Mouse (Mus musculus): ENCODE results near the gene Fam71f2. TPM values are rescaled to one million over a fixed set of nuclear protein-coding genes. Genes with fewer than 3 reads are reported as not detected.
A peak's percentile ranks its signal among the peaks of the same experiment; 100 is the strongest.

Fam71f2 gene
- polyA plus RNA-seq, 1 experiment from 2014 or later = 0.29 TPM

- Histone ChIP-seq H3K4me1 (replicated peaks; ENCODE audit: insufficient read depth, low read length) (no peaks in the 10 kb centered on the region), H3K36me3 (ENCODE audit: insufficient read depth, low read length) (no peaks in the 10 kb centered on the region), H3K27me3 (ENCODE audit: insufficient read depth, low read length) (no peaks in the 10 kb centered on the region), H3K9me3 (replicated peaks; ENCODE audit: low read length) (no peaks in the 10 kb centered on the region), H3K4me2 (ENCODE audit: low read length) (no peak overlapping the region), H3K27ac (peak overlapping the region; percentile 44; the same call in 1 of the 2 replicates), H3K4me3 (replicated peaks; ENCODE audit: low read depth, low read length) (no peak overlapping the region), H3K9ac (ENCODE audit: low read depth, low read length) (no peak overlapping the region)
- no peak for TF ChIP-seq CTCF (IDR thresholded peaks at IDR 0.05; ENCODE audit: low read depth)
- peak; percentile 46; the same call in 1 of the 2 replicates for ATAC-seq (replicated peaks; ENCODE audit: low FRiP score, low read depth)
- 25% methylated on average over 6 of the region's 6 CpGs for WGBS
- DNase-seq (ENCODE audit: low spot score) = peak; percentile 45
Measured at GRCm38 (mm10) chr6:29287481-29287880, 8.1 kb downstream of the Fam71f2 start.

- Histone ChIP-seq H3K9me3 (replicated peaks; ENCODE audit: low read length) (no peaks in the 10 kb centered on the region), H3K9ac (ENCODE audit: low read depth, low read length) (no peak overlapping the region), H3K36me3 (ENCODE audit: insufficient read depth, low read length) (no peaks in the 10 kb centered on the region), H3K27me3 (ENCODE audit: insufficient read depth, low read length) (no peaks in the 10 kb centered on the region), H3K4me3 (replicated peaks; ENCODE audit: low read depth, low read length) (no peak overlapping the region), H3K27ac (peak overlapping the region; percentile 44; the same call in 1 of the 2 replicates), H3K4me2 (ENCODE audit: low read length) (no peak overlapping the region), H3K4me1 (replicated peaks; ENCODE audit: insufficient read depth, low read length) (no peaks in the 10 kb centered on the region)
- no peak for TF ChIP-seq CTCF (IDR thresholded peaks at IDR 0.05; ENCODE audit: low read depth)
- 35% methylated on average over 5 of the region's 5 CpGs for WGBS
- peak; percentile 75 for DNase-seq (ENCODE audit: low spot score)
- ATAC-seq (replicated peaks; ENCODE audit: low FRiP score, low read depth) = no peak; the same call in 1 of the 2 replicates
Measured at GRCm38 (mm10) chr6:29287944-29288343, 8.6 kb downstream of the Fam71f2 start.

GRCm38 (mm10) chr6:29288651-29289050 lies 9.3 kb downstream of the Fam71f2 start:
- no peak overlapping the region for H3K4me2 ChIP-seq (ENCODE audit: low read length)
- no peak overlapping the region for H3K9ac ChIP-seq (ENCODE audit: low read depth, low read length)
- WGBS = 60% methylated on average over 6 of the region's 6 CpGs
- no peaks in the 10 kb centered on the region for H3K4me1 ChIP-seq (replicated peaks; ENCODE audit: insufficient read depth, low read length)
- H3K27ac ChIP-seq = no peak overlapping the region
- no peaks in the 10 kb centered on the region for H3K27me3 ChIP-seq (ENCODE audit: insufficient read depth, low read length)
- no peaks in the 10 kb centered on the region for H3K9me3 ChIP-seq (replicated peaks; ENCODE audit: low read length)
- no peak for TF ChIP-seq CTCF (IDR thresholded peaks at IDR 0.05; ENCODE audit: low read depth)
- ATAC-seq (replicated peaks; ENCODE audit: low FRiP score, low read depth) = no peak
- DNase-seq (ENCODE audit: low spot score) = no peak
- H3K4me3 ChIP-seq (replicated peaks; ENCODE audit: low read depth, low read length) = no peak overlapping the region
- H3K36me3 ChIP-seq (ENCODE audit: insufficient read depth, low read length) = no peaks in the 10 kb centered on the region

GRCm38 (mm10) chr6:29299112-29299511 lies 19.7 kb downstream of the Fam71f2 start:
- TF ChIP-seq CTCF (IDR thresholded peaks at IDR 0.05; ENCODE audit: low read depth) = no peak
- DNase-seq (ENCODE audit: low spot score) (no peak), ATAC-seq (replicated peaks; ENCODE audit: low FRiP score, low read depth) (no peak)
- Histone ChIP-seq H3K9ac (ENCODE audit: low read depth, low read length) (no peak overlapping the region), H3K4me1 (replicated peaks; ENCODE audit: insufficient read depth, low read length) (no peaks in the 10 kb centered on the region), H3K9me3 (replicated peaks; ENCODE audit: low read length) (no peaks in the 10 kb centered on the region), H3K27ac (no peak overlapping the region), H3K4me2 (ENCODE audit: low read length) (no peak overlapping the region), H3K27me3 (ENCODE audit: insufficient read depth, low read length) (no peaks in the 10 kb centered on the region), H3K4me3 (replicated peaks; ENCODE audit: low read depth, low read length) (no peak overlapping the region), H3K36me3 (ENCODE audit: insufficient read depth, low read length) (no peaks in the 10 kb centered on the region)
- WGBS = 57% methylated on average over 2 of the region's 2 CpGs

GRCm38 (mm10) chr6:29303251-29303650 lies 23.9 kb downstream of the Fam71f2 start:
- H3K4me3 ChIP-seq (replicated peaks; ENCODE audit: low read depth, low read length) = no peak overlapping the region
- no peak overlapping the region for H3K9ac ChIP-seq (ENCODE audit: low read depth, low read length)
- H3K36me3 ChIP-seq (ENCODE audit: insufficient read depth, low read length) = no peaks in the 10 kb centered on the region
- H3K4me2 ChIP-seq (ENCODE audit: low read length) = no peak overlapping the region
- no peaks in the 10 kb centered on the region for H3K4me1 ChIP-seq (replicated peaks; ENCODE audit: insufficient read depth, low read length)
- DNase-seq (ENCODE audit: low spot score) (no peak), ATAC-seq (replicated peaks; ENCODE audit: low FRiP score, low read depth) (no peak)
- H3K27ac ChIP-seq = no peak overlapping the region
- H3K9me3 ChIP-seq (replicated peaks; ENCODE audit: low read length) = no peaks in the 10 kb centered on the region
- no peaks in the 10 kb centered on the region for H3K27me3 ChIP-seq (ENCODE audit: insufficient read depth, low read length)
- TF ChIP-seq CTCF (IDR thresholded peaks at IDR 0.05; ENCODE audit: low read depth) = no peak

GRCm38 (mm10) chr6:29303726-29304125 lies 24.3 kb downstream of the Fam71f2 start:
- Histone ChIP-seq H3K9me3 (replicated peaks; ENCODE audit: low read length) (no peaks in the 10 kb centered on the region), H3K36me3 (ENCODE audit: insufficient read depth, low read length) (no peaks in the 10 kb centered on the region), H3K27me3 (ENCODE audit: insufficient read depth, low read length) (no peaks in the 10 kb centered on the region), H3K4me2 (ENCODE audit: low read length) (no peak overlapping the region), H3K4me3 (replicated peaks; ENCODE audit: low read depth, low read length) (no peak overlapping the region), H3K4me1 (replicated peaks; ENCODE audit: insufficient read depth, low read length) (no peaks in the 10 kb centered on the region), H3K9ac (ENCODE audit: low read depth, low read length) (no peak overlapping the region), H3K27ac (no peak overlapping the region)
- ATAC-seq (replicated peaks; ENCODE audit: low FRiP score, low read depth) (no peak), DNase-seq (ENCODE audit: low spot score) (peak; percentile 8)
- peak; percentile 45; the same call in 1 of the 2 replicates for TF ChIP-seq CTCF (IDR thresholded peaks at IDR 0.05; ENCODE audit: low read depth)
- WGBS = 40% methylated on average over 5 of the region's 5 CpGs

GRCm38 (mm10) chr6:29305462-29305861 lies 26.1 kb downstream of the Fam71f2 start:
- Histone ChIP-seq H3K27me3 (ENCODE audit: insufficient read depth, low read length) (no peaks in the 10 kb centered on the region), H3K9me3 (replicated peaks; ENCODE audit: low read length) (no peaks in the 10 kb centered on the region), H3K4me1 (replicated peaks; ENCODE audit: insufficient read depth, low read length) (no peaks in the 10 kb centered on the region), H3K27ac (no peak overlapping the region), H3K9ac (ENCODE audit: low read depth, low read length) (no peak overlapping the region), H3K4me3 (replicated peaks; ENCODE audit: low read depth, low read length) (no peak overlapping the region), H3K36me3 (ENCODE audit: insufficient read depth, low read length) (no peaks in the 10 kb centered on the region), H3K4me2 (ENCODE audit: low read length) (no peak overlapping the region)
- WGBS = 90% methylated on average over 4 of the region's 4 CpGs
- DNase-seq (ENCODE audit: low spot score) = no peak
- peak; percentile 27; the same call in 1 of the 2 replicates for TF ChIP-seq CTCF (IDR thresholded peaks at IDR 0.05; ENCODE audit: low read depth)
- no peak for ATAC-seq (replicated peaks; ENCODE audit: low FRiP score, low read depth)

Measured in kidney, postnatal 0 days (tissue).